Mouse (Mus musculus) spleen, adult 18-20 months (tissue): ENCODE results near the gene Olfr603.
"Not testable (repeated sequence)": the region's sequence is repeated elsewhere in the genome, so short reads cannot be mapped to it uniquely, and the experiment has no call there.

Experiments used
- DNase-seq, 2 experiments: peaks; one replicate each; pipeline ENCODE4 v3.0.0; 2022; ENCODE audit warnings: mixed read lengths in 2 of 2

Gene Olfr603

GRCm38 (mm10) chr7:103386077-103386476 lies at the start of gene Olfr603:
Olfr603 (minus strand) TSS chr7:103386177.
- DNase-seq, result no peak

GRCm38 (mm10) chr7:103414772-103415171 lies 28.8 kb upstream of the Olfr603 start, which contains the start of gene Usp17lc:
Usp17lc (plus strand) TSS chr7:103415072.
- DNase-seq, result not testable (repeated sequence)

GRCm38 (mm10) chr7:103406521-103407055 lies 20.6 kb upstream of the Olfr603 start:
- not testable (repeated sequence) for DNase-seq

DNA sequence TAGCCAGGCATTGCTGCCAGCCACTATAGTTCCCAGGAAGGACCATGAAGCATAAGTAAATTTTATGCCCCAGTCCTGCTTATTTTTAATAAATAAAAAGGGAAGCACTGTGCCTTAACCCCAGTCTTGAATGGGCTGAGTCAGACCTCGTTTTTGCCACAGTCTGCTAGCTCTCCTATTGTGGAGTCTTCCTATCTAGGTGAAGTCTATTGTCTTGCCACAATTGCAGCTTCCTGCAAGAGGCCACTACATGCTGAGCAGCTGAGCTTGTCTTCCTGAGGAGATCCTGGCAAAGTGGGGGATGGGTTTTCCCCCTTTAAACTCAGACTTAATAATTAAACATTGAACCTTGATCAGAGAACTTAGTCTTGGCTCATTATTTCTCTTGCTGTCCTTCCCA lies 13.0 kb upstream of the Olfr603 start:
- no peak for DNase-seq

- DNase-seq, result no peak
These were observed 11.8 kb upstream of the Olfr603 start for GRCm38 (mm10) chr7:103397758-103398157.

DNA sequence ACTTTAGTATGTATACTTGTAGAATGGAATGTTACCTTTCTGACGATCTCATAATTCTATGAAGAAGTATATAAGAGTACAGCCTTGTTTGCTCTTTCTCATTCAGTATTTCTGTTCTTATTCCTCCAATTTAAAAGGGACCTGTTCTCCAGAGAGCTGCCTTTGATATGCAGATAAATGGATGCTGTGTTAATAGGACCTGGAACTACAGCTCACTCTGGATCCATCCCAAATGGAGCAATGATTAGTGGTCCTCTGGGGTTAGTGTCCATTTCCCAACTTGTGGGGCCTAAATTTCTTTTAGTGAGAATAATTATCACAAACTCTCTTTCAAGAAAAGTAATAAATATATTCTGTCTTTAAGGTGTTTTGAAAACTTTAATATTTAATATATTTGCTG lies 23.4 kb downstream of the Olfr603 start, which contains the start of gene Olfr601:
Gene Olfr601 (minus strand): TSS at position 101 of the 400 bp plus-strand sequence.
- DNase-seq, result no peak

DNA sequence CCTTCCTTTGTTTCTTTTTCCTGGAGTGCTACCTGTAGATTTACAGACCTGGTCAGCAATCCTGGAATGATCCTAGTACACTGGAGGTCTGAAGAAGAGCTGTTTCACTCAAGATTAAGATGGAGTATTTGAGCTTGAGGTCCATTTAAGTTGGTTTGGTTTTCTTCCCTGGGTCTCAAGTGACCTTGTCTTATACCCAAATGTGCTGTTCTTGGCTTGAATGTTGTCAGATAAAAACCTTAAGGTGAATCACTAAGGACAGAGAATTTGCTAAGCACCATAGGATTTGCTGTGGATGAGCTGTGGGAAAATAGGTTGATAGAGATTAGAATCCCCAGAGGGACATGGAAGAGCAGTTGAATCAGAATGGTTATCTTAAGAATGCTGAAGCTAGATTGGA lies 36.4 kb downstream of the Olfr603 start, which contains the start of gene Olfr600:
Gene Olfr600 (minus strand): TSS at position 101 of the 400 bp plus-strand sequence.
- DNase-seq, result no peak

GRCm38 (mm10) chr7:103335617-103336016 lies 50.4 kb downstream of the Olfr603 start, which contains the start of gene Olfr599:
Olfr599 (plus strand) TSS chr7:103335917.
- DNase-seq, result no peak
